Mouse (Mus musculus) heart, postnatal 36 days (tissue): ENCODE measurements around the gene Aanat. TPM values are rescaled to one million over a fixed set of nuclear protein-coding genes. Genes with fewer than 3 reads are reported as not detected.
"Not testable (repeated sequence)": the region's sequence is repeated elsewhere in the genome, so short reads cannot be mapped to it uniquely, and the experiment has no call there.

Experiments used
- DNase-seq, 2 experiments: peaks; one replicate each; pipeline ENCODE4 v3.0.0; 2021 to 2022
- intact Hi-C: fragments of 180-260 bp; cut with DNase I; formaldehyde crosslinking; loops from one replicate; pipeline ENCODE4 v1.15.1; 2025
- total RNA-seq, 2 experiments: library from RNA; stranded (reverse); gene quantifications; 2 replicates each; pipeline ENCODE4 v1.2.3; 2021

Gene Aanat
- total RNA-seq, 2 experiments from 2014 or later: not detected

- peak; percentile 42 to 66 for DNase-seq
- intact Hi-C loops: loop anchor here (2.0 kb wide), 1 partner anchor 25 kb away; no protein-coding TSS in a partner anchor
Measured at GRCm38 (mm10) chr11:116603339-116603738, 17.1 kb downstream of the Aanat start.

GRCm38 (mm10) chr11:116604097-116604496 lies 17.9 kb downstream of the Aanat start:
- intact Hi-C loops: no loop called here
- DNase-seq: no peak

GRCm38 (mm10) chr11:116607717-116608116 lies 21.5 kb downstream of the Aanat start:
- intact Hi-C loops: no loop called here

GRCm38 (mm10) chr11:116609965-116610630 lies 23.9 kb downstream of the Aanat start:
- DNase-seq: no peak
- intact Hi-C loops: no loop called here

More at GRCm38 (mm10) chr11:116607717-116608116, 21.5 kb downstream of the Aanat start:
- no peak for DNase-seq

GRCm38 (mm10) chr11:116611168-116611567 lies 24.9 kb downstream of the Aanat start:
- intact Hi-C loops, DNase-seq: not testable (repeated sequence)

- DNase-seq: no peak
- intact Hi-C loops: loop anchor here (2.0 kb wide), 1 partner anchor 19 kb away; no protein-coding TSS in a partner anchor
Measured at GRCm38 (mm10) chr11:116611883-116612282, 25.7 kb downstream of the Aanat start.

- intact Hi-C loops: loop anchor here (2.0 kb wide), 1 partner anchor 20 kb away; no protein-coding TSS in a partner anchor
- DNase-seq: no peak
Measured at GRCm38 (mm10) chr11:116612554-116612953, 26.3 kb downstream of the Aanat start.

GRCm38 (mm10) chr11:116613234-116613633 lies 27.0 kb downstream of the Aanat start:
- DNase-seq: no peak
- intact Hi-C loops: loop anchor here (2.0 kb wide), 1 partner anchor 20 kb away; no protein-coding TSS in a partner anchor

GRCm38 (mm10) chr11:116615735-116616437 lies 29.7 kb downstream of the Aanat start:
- DNase-seq: peak; percentile 60 to 73
- intact Hi-C loops: no loop called here

GRCm38 (mm10) chr11:116616438-116617118 lies 30.3 kb downstream of the Aanat start:
- intact Hi-C loops: no loop called here
- DNase-seq: peak in 1 of 2 experiments; percentile 40

GRCm38 (mm10) chr11:116617641-116618040 lies 31.4 kb downstream of the Aanat start:
- intact Hi-C loops: no loop called here
- peak in 1 of 2 experiments; percentile 51 for DNase-seq

- intact Hi-C loops: no loop called here
- no peak for DNase-seq
Measured at GRCm38 (mm10) chr11:116618666-116619065, 32.4 kb downstream of the Aanat start.

- intact Hi-C loops: no loop called here
- DNase-seq: peak in 1 of 2 experiments; percentile 45
Measured at GRCm38 (mm10) chr11:116619156-116619555, 32.9 kb downstream of the Aanat start.

GRCm38 (mm10) chr11:116619561-116619960 lies 33.3 kb downstream of the Aanat start:
- intact Hi-C loops: no loop called here
- DNase-seq: no peak

GRCm38 (mm10) chr11:116620073-116620472 lies 33.8 kb downstream of the Aanat start:
- intact Hi-C loops: no loop called here
- no peak for DNase-seq

- intact Hi-C loops: no loop called here
- no peak for DNase-seq
Measured at GRCm38 (mm10) chr11:116620559-116621253, 34.5 kb downstream of the Aanat start.

GRCm38 (mm10) chr11:116621258-116621704 lies 35.0 kb downstream of the Aanat start:
- DNase-seq: peak; percentile 80 to 87
- intact Hi-C loops: no loop called here

GRCm38 (mm10) chr11:116623281-116624124 lies 37.3 kb downstream of the Aanat start:
- no peak for DNase-seq
- intact Hi-C loops: no loop called here

GRCm38 (mm10) chr11:116624131-116624832 lies 38.0 kb downstream of the Aanat start:
- peak; percentile 86 to 90 for DNase-seq
- intact Hi-C loops: no loop called here
